Mouse (Mus musculus): ENCODE results near the gene Cand2.

DNA sequence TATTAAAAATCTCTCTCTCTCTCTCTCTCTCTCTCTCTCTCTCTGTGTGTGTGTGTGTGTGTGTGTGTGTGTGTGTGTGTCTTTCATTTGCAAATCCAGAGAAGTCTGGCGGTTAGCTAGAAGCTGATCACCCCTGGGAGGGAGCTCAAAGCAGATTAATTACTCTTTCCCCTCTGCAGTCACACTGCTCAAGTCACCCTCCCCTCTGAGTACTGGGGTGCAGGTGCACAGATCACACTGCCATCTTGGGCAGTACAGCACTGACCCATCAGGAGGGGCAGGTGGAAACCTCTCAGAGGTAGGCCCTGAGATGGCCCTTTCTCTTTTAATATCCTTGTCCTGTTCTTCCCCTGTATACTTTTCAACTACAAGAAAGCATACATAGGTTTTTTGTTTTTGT lies 28.0 kb upstream of the Cand2 start:
- no peak for TF ChIP-seq USF1 (IDR thresholded peaks at IDR 0.05; ENCODE audit: low read depth)
- TF ChIP-seq CTCF (IDR thresholded peaks at IDR 0.05; ENCODE audit: control insufficient read depth, insufficient read depth, insufficient read length): no peak
- TF ChIP-seq MYOG (IDR thresholded peaks at IDR 0.05; ENCODE audit: control insufficient read depth, extremely low read depth, insufficient read length): no peak
- no peak for TF ChIP-seq MAX (IDR thresholded peaks at IDR 0.05)
- no peak for TF ChIP-seq MYOD1 (IDR thresholded peaks at IDR 0.05; ENCODE audit: control insufficient read depth, insufficient read length, low read depth)
- TF ChIP-seq CEBPB (IDR thresholded peaks at IDR 0.05; ENCODE audit: low read depth): no peak
- no peak for TF ChIP-seq FOSL1 (IDR thresholded peaks at IDR 0.05; ENCODE audit: insufficient read depth, low read length, poor library complexity, severe bottlenecking)

All from C2C12 (cell line).